Mouse (Mus musculus): ENCODE measurements around the gene Gas7.

DNA sequence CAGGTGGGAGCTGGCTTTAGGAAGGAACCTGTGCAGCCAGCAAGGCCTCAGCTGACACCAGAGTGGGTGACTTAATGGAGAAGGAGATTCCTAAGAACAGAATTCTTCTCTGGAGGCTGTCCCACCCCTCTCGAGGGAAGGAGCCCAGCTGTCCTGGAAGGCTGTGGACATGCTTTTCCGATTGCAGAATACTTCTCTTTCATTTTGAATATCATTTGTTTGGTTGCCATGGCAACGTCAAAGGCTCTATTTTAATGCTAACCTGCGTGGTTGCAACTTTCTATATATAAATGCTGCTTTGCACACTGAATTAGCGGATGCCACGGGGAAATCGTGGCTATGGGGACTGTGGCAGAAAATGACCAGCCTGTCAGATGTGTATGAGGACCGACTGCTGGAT is 115.7 kb downstream of the Gas7 start:
- no peak for TF ChIP-seq CTCF (IDR thresholded peaks at IDR 0.05; ENCODE audit: low read depth, low read length)
- TF ChIP-seq POLR2A (IDR thresholded peaks at IDR 0.05; ENCODE audit: borderline replicate concordance, low read depth, low read length) = no peak
